Mouse (Mus musculus) hindbrain, embryonic 16.5 days (tissue): ENCODE measurements at regions not wholly inside any gene's neighbourhood (a gene's known extent, or its start where the extent isn't known, plus 50 kb on each side); places are given as distances from the start of the nearest gene placed in this dataset.

Experiments used
- ATAC-seq: fragments of 200-750 bp; cut with Nextera tagmentation; 2 replicates; pipeline ENCODE4 v1.8.0; 2017; ENCODE audit warnings: moderate TSS enrichment, moderate library complexity
- H3K27ac ChIP-seq: fragments of 300-500 bp; sonication (generic); 2 replicates; pipeline ENCODE4 v1.5.1; 2014; ENCODE audit warnings: low read depth, mild to moderate bottlenecking, control low read depth, low read length, moderate library complexity
- H3K27me3 ChIP-seq: fragments of 300-500 bp; sonication (generic); replicated peaks from 2 replicates; pipeline ENCODE4 v1.6.1; 2014; ENCODE audit warnings: low read length; ENCODE audit not compliant: control insufficient read depth, insufficient read depth
- H3K36me3 ChIP-seq: fragments of 300-500 bp; sonication (generic); 2 replicates; pipeline ENCODE4 v1.6.1; 2014; ENCODE audit warnings: mild to moderate bottlenecking, low read length, moderate library complexity, mixed read lengths; ENCODE audit not compliant: control insufficient read depth, insufficient read depth
- H3K4me1 ChIP-seq: fragments of 300-500 bp; sonication (generic); 2 replicates; pipeline ENCODE4 v1.6.1; 2014; ENCODE audit warnings: low read depth, low read length; ENCODE audit not compliant: control insufficient read depth, insufficient read depth
- H3K4me2 ChIP-seq: fragments of 300-500 bp; sonication (generic); 2 replicates; pipeline ENCODE4 v1.6.1; 2014; ENCODE audit warnings: mild to moderate bottlenecking, low read length, control low read depth, moderate library complexity
- H3K4me3 ChIP-seq: fragments of 300-500 bp; sonication (generic); 2 replicates; pipeline ENCODE4 v1.5.1; 2014; ENCODE audit warnings: mild to moderate bottlenecking, low read length, control low read depth, moderate library complexity
- H3K9ac ChIP-seq: fragments of 300-500 bp; sonication (generic); 2 replicates; pipeline ENCODE4 v1.6.1; 2014; ENCODE audit warnings: low read depth, mild to moderate bottlenecking, control low read depth, low read length, moderate library complexity
- H3K9me3 ChIP-seq: fragments of 300-500 bp; sonication (generic); 2 replicates; pipeline ENCODE4 v1.6.1; 2014; ENCODE audit warnings: mild to moderate bottlenecking, low read length, moderate library complexity; ENCODE audit not compliant: control insufficient read depth
- WGBS: fragments of 180-500 bp; shearing (Covaris S2); extraction: QIAGEN DNeasy Blood & Tissue Kit; methylation state at CpG from one replicate; pipeline ENCODE4 v1.1.7; 2014; 5-methylcytosine and 5-hydroxymethylcytosine counted together

DNA sequence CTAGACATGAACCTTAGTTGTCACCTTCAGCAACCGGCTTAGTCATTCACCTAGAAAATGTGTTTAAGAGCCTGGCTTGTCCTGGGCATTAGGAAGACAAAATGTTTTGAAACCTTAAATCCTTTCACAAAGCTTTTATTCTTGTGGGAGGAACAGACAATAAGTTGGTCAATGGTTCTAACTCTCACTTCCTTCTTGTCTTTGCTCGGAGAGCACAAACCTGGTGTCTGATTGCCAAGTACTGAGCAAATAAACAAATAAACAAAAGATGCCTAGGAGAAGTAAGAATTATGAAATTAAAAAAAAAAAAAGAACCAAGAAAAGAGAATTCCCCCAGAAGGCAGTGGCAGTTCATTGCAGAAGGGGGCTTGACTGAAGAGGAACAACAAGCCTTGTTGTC, 160.7 kb downstream of the Lmo4 start:
- no peak overlapping the region for H3K27ac ChIP-seq
- H3K9me3 ChIP-seq: no peaks in the 10 kb centered on the region
- no peaks in the 10 kb centered on the region for H3K4me1 ChIP-seq
- no peaks in the 10 kb centered on the region for H3K27me3 ChIP-seq
- no peak overlapping the region for H3K4me3 ChIP-seq
- no peak for ATAC-seq
- H3K36me3 ChIP-seq: no peaks in the 10 kb centered on the region
- H3K4me2 ChIP-seq: no peak overlapping the region
- 90% methylated on average over 2 of the region's 2 CpGs for WGBS
- H3K9ac ChIP-seq: no peak overlapping the region

DNA sequence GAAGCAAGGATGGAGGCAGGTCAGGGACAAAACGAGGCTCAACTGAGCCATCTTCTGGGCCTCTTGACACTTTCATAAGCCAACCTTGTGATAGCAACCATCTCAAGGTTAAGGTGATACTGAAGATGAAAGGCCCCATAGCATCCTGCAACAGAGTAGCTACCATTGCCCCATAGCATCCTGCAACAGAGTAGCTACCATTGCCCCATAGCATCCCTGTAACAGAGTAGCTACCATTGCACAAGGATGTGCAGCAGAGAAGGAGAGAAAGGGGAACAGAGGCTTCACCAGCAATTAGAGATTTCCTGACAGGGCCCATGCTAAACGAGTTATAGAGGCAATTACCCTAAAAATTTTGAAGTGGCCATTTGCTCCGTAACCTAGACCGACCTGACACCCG, 163.2 kb downstream of the Lmo4 start:
- Histone ChIP-seq H3K4me2 (no peak overlapping the region), H3K27me3 (no peaks in the 10 kb centered on the region), H3K4me1 (no peaks in the 10 kb centered on the region), H3K9ac (no peak overlapping the region), H3K36me3 (no peaks in the 10 kb centered on the region), H3K27ac (no peak overlapping the region), H3K9me3 (peaks cover 2% of the 10 kb centered on the region; the same call in 1 of the 2 replicates), H3K4me3 (no peak overlapping the region)
- no peak for ATAC-seq
- WGBS: 87% methylated on average over 5 of the region's 5 CpGs

GRCm38 (mm10) chr3:144039498-144039897, 165.5 kb downstream of the Lmo4 start:
- no peaks in the 10 kb centered on the region for H3K27me3 ChIP-seq
- ATAC-seq: no peak
- no peak overlapping the region for H3K4me2 ChIP-seq
- WGBS: 89% methylated on average over 3 of the region's 3 CpGs
- H3K4me3 ChIP-seq: no peak overlapping the region
- H3K27ac ChIP-seq: no peak overlapping the region
- H3K36me3 ChIP-seq: no peaks in the 10 kb centered on the region
- no peak overlapping the region for H3K9ac ChIP-seq
- peaks cover 2% of the 10 kb centered on the region; the same call in 1 of the 2 replicates for H3K9me3 ChIP-seq
- H3K4me1 ChIP-seq: no peaks in the 10 kb centered on the region

- H3K4me1 ChIP-seq: no peaks in the 10 kb centered on the region
- H3K4me3 ChIP-seq: no peak overlapping the region
- H3K27me3 ChIP-seq: no peaks in the 10 kb centered on the region
- no peaks in the 10 kb centered on the region for H3K36me3 ChIP-seq
- WGBS: 97% methylated on average over 1 of the region's 1 CpGs
- H3K9ac ChIP-seq: no peak overlapping the region
- H3K9me3 ChIP-seq: no peaks in the 10 kb centered on the region
- ATAC-seq: no peak
- H3K27ac ChIP-seq: no peak overlapping the region
- H3K4me2 ChIP-seq: no peak overlapping the region
Observed at GRCm38 (mm10) chr3:144029611-144030010, 175.4 kb downstream of the Lmo4 start.

- 86% methylated on average over 3 of the region's 3 CpGs for WGBS
Observed at GRCm38 (mm10) chr3:144029121-144029520, 175.9 kb downstream of the Lmo4 start.

DNA sequence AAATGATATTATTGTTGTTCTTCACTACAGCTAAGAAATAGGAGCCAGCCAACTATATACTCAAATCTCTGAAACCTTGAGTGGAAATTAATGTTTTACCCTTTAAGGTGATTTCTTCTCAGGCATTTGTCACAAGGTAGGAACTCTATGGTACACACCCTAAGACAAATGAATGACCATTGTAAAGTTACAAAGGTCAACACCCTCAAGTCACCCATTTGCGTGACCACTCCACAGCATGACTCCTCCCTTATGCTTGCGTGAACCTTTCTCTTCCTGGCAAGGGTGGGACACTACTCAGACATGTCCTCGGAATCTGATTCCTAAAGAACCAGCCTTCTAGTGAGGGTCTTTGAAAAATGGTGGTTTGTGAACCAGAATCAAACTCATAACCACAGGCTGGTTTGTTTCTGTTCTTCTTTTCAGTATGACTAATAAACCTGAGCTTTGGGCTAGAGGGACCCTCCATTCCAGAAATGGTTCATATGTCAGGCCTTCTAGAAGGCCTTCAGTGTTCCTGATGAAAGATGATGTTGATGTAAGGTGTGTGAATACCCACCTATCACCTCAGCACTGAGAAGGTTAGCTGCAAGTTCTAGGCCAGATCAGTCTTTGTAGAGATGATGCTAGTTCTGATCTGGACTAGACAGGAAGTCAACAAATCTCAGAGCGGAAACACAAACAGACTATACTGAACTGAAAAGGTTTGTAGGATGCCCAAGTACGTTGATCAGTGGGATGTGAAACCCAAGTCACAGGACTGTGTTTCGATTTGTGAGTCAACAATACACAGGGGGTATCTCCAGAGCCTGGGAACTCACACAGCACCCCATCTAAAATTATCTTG, 177.7 kb downstream of the Lmo4 start:
- H3K27me3 ChIP-seq: no peaks in the 10 kb centered on the region
- no peak for ATAC-seq
- H3K9ac ChIP-seq: no peak overlapping the region
- no peaks in the 10 kb centered on the region for H3K4me1 ChIP-seq
- no peak overlapping the region for H3K4me3 ChIP-seq
- 95% methylated on average over 6 of the region's 6 CpGs for WGBS
- no peaks in the 10 kb centered on the region for H3K36me3 ChIP-seq
- H3K9me3 ChIP-seq: no peaks in the 10 kb centered on the region
- H3K27ac ChIP-seq: no peak overlapping the region
- no peak overlapping the region for H3K4me2 ChIP-seq

More at GRCm38 (mm10) chr3:144029121-144029520, 175.9 kb downstream of the Lmo4 start:
- ATAC-seq: no peak
- Histone ChIP-seq H3K9me3 (no peaks in the 10 kb centered on the region), H3K27me3 (no peaks in the 10 kb centered on the region), H3K36me3 (no peaks in the 10 kb centered on the region), H3K4me3 (no peak overlapping the region), H3K4me1 (no peaks in the 10 kb centered on the region), H3K27ac (no peak overlapping the region), H3K9ac (no peak overlapping the region), H3K4me2 (no peak overlapping the region)

GRCm38 (mm10) chr3:144025451-144026125, 179.4 kb downstream of the Lmo4 start:
- no peak for ATAC-seq
- Histone ChIP-seq H3K36me3 (no peaks in the 10 kb centered on the region), H3K4me3 (no peak overlapping the region), H3K9me3 (no peaks in the 10 kb centered on the region), H3K27me3 (no peaks in the 10 kb centered on the region), H3K4me2 (no peak overlapping the region), H3K9ac (no peak overlapping the region), H3K4me1 (no peaks in the 10 kb centered on the region), H3K27ac (no peak overlapping the region)
- 59% methylated on average over 14 of the region's 14 CpGs for WGBS

DNA sequence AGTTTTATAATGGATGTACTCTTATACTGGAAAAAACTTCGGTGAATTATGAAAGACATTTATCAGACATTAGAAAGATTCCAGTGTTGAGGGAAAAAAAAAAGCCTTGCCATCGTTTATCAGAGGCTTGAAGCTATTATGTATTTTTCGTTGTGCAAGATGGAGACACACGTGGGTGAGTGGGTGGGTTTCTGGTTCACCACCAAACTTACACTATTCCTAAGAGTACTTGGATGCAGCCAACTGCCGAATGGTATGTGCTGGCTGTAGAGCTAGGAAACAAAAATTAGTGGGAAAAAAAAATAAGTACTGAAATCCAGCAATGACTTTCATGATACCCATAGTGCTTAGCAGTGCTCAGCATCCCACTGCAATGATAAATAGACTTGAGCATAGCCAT, 180.8 kb downstream of the Lmo4 start:
- no peak overlapping the region for H3K9ac ChIP-seq
- 87% methylated on average over 5 of the region's 5 CpGs for WGBS
- H3K27me3 ChIP-seq: no peaks in the 10 kb centered on the region

DNA sequence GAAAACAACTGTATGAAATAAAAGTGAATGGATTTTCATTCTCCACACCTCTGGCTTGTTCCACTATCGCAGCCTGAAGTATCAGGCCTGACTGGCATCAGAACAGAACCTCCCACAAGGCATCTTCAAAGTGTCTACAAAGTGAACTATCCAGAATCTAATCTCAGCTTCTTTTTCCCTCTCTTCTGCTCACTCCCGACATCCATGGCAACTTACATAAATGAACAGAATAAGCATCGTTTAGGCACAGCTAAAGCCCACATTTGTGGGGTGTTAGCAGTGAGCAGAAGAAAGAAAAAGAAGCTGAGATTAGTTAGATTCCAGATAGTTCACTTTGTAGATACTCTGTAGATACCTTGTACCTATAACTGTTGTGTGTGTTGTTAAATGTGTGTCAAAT, 182.0 kb downstream of the Lmo4 start:
- H3K9me3 ChIP-seq: no peaks in the 10 kb centered on the region
- 87% methylated on average over 3 of the region's 3 CpGs for whole genome bisulfite sequencing
- H3K4me2 ChIP-seq: no peak overlapping the region
- H3K27ac ChIP-seq: no peak overlapping the region
- H3K27me3 ChIP-seq: no peaks in the 10 kb centered on the region
- H3K4me3 ChIP-seq: no peak overlapping the region
- ATAC-seq: no peak
- no peaks in the 10 kb centered on the region for H3K4me1 ChIP-seq
- no peaks in the 10 kb centered on the region for H3K36me3 ChIP-seq
- no peak overlapping the region for H3K9ac ChIP-seq

More for the DNA sequence above, 180.8 kb downstream of the Lmo4 start:
- no peak overlapping the region for H3K4me3 ChIP-seq
- no peak overlapping the region for H3K4me2 ChIP-seq
- no peaks in the 10 kb centered on the region for H3K36me3 ChIP-seq
- ATAC-seq: no peak
- no peak overlapping the region for H3K27ac ChIP-seq
- H3K4me1 ChIP-seq: no peaks in the 10 kb centered on the region
- H3K9me3 ChIP-seq: no peaks in the 10 kb centered on the region
